Mouse (Mus musculus): Measurements from ENCODE around the gene Ddx46. TPM values are rescaled to one million over a fixed set of nuclear protein-coding genes. Genes with fewer than 3 reads are reported as not detected.
"Not testable (repeated sequence)": the region's sequence is repeated elsewhere in the genome, so short reads cannot be mapped to it uniquely, and the experiment has no call there.

Ddx46 gene
- polyA plus RNA-seq, 1 experiment from 2014 or later: 32.5 TPM

DNA sequence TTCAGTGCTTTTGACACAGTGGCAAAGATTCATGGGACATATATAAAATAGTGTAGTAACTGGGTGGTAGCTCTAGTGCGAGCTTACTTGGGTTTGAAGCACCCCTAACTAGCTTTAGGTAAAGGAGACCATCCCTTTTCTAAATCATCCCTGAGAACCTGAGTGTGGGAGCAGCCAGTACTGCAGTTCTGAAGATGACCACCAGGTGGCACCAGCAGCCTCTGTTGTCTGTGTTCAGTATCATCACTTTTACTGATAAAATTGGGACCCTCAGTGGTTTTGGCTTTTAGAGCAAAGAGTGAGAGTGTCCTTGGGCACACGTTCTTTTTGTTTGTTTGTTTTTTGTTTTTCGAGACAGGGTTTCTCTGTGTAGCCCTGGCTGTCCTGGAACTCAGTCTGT is 33.2 kb upstream of the Ddx46 start:
- 8% methylated on average over 3 of the region's 3 CpGs for WGBS
- no peak overlapping the region for H3K9ac ChIP-seq (ENCODE audit: low read length)
- ATAC-seq (ENCODE audit: insufficient read depth, low FRiP score): no peak
- no peak overlapping the region for H3K27ac ChIP-seq (ENCODE audit: low read length)
- no peak overlapping the region for H3K4me3 ChIP-seq (replicated peaks; ENCODE audit: low read length)
- no peaks in the 10 kb centered on the region for H3K27me3 ChIP-seq (ENCODE audit: control insufficient read depth, insufficient read depth, low read length)
- H3K36me3 ChIP-seq (ENCODE audit: control insufficient read depth, insufficient read depth, low read length): peaks cover 5% of the 10 kb centered on the region; the same call in 1 of the 2 replicates
- peaks cover 5% of the 10 kb centered on the region for H3K4me1 ChIP-seq (ENCODE audit: control insufficient read depth, insufficient read depth, low read length)
- H3K4me2 ChIP-seq (ENCODE audit: low read depth, low read length): no peak overlapping the region
- H3K9me3 ChIP-seq (replicated peaks; ENCODE audit: control insufficient read depth, low read length): no peaks in the 10 kb centered on the region

GRCm38 (mm10) chr13:55604606-55605005 is 30.2 kb upstream of the Ddx46 start:
- H3K9me3 ChIP-seq (replicated peaks; ENCODE audit: control insufficient read depth, low read length): no peaks in the 10 kb centered on the region
- 89% methylated on average over 3 of the region's 3 CpGs for WGBS
- ATAC-seq (ENCODE audit: insufficient read depth, low FRiP score): no peak
- no peak overlapping the region for H3K9ac ChIP-seq (ENCODE audit: low read length)
- H3K4me3 ChIP-seq (replicated peaks; ENCODE audit: low read length): no peak overlapping the region
- H3K36me3 ChIP-seq (ENCODE audit: control insufficient read depth, insufficient read depth, low read length): no peaks in the 10 kb centered on the region
- H3K4me1 ChIP-seq (ENCODE audit: control insufficient read depth, insufficient read depth, low read length): peaks cover 5% of the 10 kb centered on the region
- H3K27me3 ChIP-seq (ENCODE audit: control insufficient read depth, insufficient read depth, low read length): no peaks in the 10 kb centered on the region
- no peak overlapping the region for H3K4me2 ChIP-seq (ENCODE audit: low read depth, low read length)
- H3K27ac ChIP-seq (ENCODE audit: low read length): no peak overlapping the region

- ATAC-seq (ENCODE audit: insufficient read depth, low FRiP score): no peak
- no peaks in the 10 kb centered on the region; the same call in 1 of the 2 replicates for H3K36me3 ChIP-seq (ENCODE audit: control insufficient read depth, insufficient read depth, low read length)
These were observed 27.8 kb upstream of the Ddx46 start for GRCm38 (mm10) chr13:55606899-55607623.

GRCm38 (mm10) chr13:55607624-55608006 is 27.2 kb upstream of the Ddx46 start:
- ATAC-seq (ENCODE audit: insufficient read depth, low FRiP score): no peak

More at GRCm38 (mm10) chr13:55606899-55607623, 27.8 kb upstream of the Ddx46 start:
- H3K4me2 ChIP-seq (ENCODE audit: low read depth, low read length): no peak overlapping the region
- no peak overlapping the region for H3K27ac ChIP-seq (ENCODE audit: low read length)
- 69% methylated on average over 10 of the region's 10 CpGs for WGBS
- H3K9ac ChIP-seq (ENCODE audit: low read length): no peak overlapping the region
- H3K4me1 ChIP-seq (ENCODE audit: control insufficient read depth, insufficient read depth, low read length): no peaks in the 10 kb centered on the region
- no peaks in the 10 kb centered on the region for H3K9me3 ChIP-seq (replicated peaks; ENCODE audit: control insufficient read depth, low read length)
- H3K27me3 ChIP-seq (ENCODE audit: control insufficient read depth, insufficient read depth, low read length): no peaks in the 10 kb centered on the region
- H3K4me3 ChIP-seq (replicated peaks; ENCODE audit: low read length): no peak overlapping the region

GRCm38 (mm10) chr13:55611996-55612395 is 22.8 kb upstream of the Ddx46 start:
- Histone ChIP-seq H3K4me1 (ENCODE audit: control insufficient read depth, insufficient read depth, low read length) (no peaks in the 10 kb centered on the region), H3K27me3 (ENCODE audit: control insufficient read depth, insufficient read depth, low read length) (no peaks in the 10 kb centered on the region), H3K9ac (ENCODE audit: low read length) (no peak overlapping the region), H3K9me3 (replicated peaks; ENCODE audit: control insufficient read depth, low read length) (no peaks in the 10 kb centered on the region), H3K27ac (ENCODE audit: low read length) (no peak overlapping the region), H3K4me2 (ENCODE audit: low read depth, low read length) (no peak overlapping the region), H3K4me3 (replicated peaks; ENCODE audit: low read length) (no peak overlapping the region), H3K36me3 (ENCODE audit: control insufficient read depth, insufficient read depth, low read length) (no peaks in the 10 kb centered on the region; the same call in 1 of the 2 replicates)
- no peak for ATAC-seq (ENCODE audit: insufficient read depth, low FRiP score)
- WGBS: 91% methylated on average over 7 of the region's 7 CpGs

More at GRCm38 (mm10) chr13:55607624-55608006, 27.2 kb upstream of the Ddx46 start:
- Histone ChIP-seq H3K4me3 (replicated peaks; ENCODE audit: low read length) (no peak overlapping the region), H3K4me2 (ENCODE audit: low read depth, low read length) (no peak overlapping the region), H3K9ac (ENCODE audit: low read length) (no peak overlapping the region), H3K27me3 (ENCODE audit: control insufficient read depth, insufficient read depth, low read length) (no peaks in the 10 kb centered on the region), H3K4me1 (ENCODE audit: control insufficient read depth, insufficient read depth, low read length) (no peaks in the 10 kb centered on the region), H3K36me3 (ENCODE audit: control insufficient read depth, insufficient read depth, low read length) (no peaks in the 10 kb centered on the region; the same call in 1 of the 2 replicates), H3K9me3 (replicated peaks; ENCODE audit: control insufficient read depth, low read length) (no peaks in the 10 kb centered on the region), H3K27ac (ENCODE audit: low read length) (no peak overlapping the region)
- WGBS: 91% methylated on average over 2 of the region's 2 CpGs

GRCm38 (mm10) chr13:55613471-55613870 is 21.4 kb upstream of the Ddx46 start:
- Histone ChIP-seq H3K4me3 (replicated peaks; ENCODE audit: low read length) (no peak overlapping the region), H3K27me3 (ENCODE audit: control insufficient read depth, insufficient read depth, low read length) (no peaks in the 10 kb centered on the region), H3K27ac (ENCODE audit: low read length) (no peak overlapping the region), H3K9ac (ENCODE audit: low read length) (no peak overlapping the region), H3K9me3 (replicated peaks; ENCODE audit: control insufficient read depth, low read length) (no peaks in the 10 kb centered on the region), H3K36me3 (ENCODE audit: control insufficient read depth, insufficient read depth, low read length) (no peaks in the 10 kb centered on the region; the same call in 1 of the 2 replicates), H3K4me2 (ENCODE audit: low read depth, low read length) (no peak overlapping the region), H3K4me1 (ENCODE audit: control insufficient read depth, insufficient read depth, low read length) (no peaks in the 10 kb centered on the region)
- ATAC-seq (ENCODE audit: insufficient read depth, low FRiP score): no peak
- 33% methylated on average over 5 of the region's 5 CpGs for WGBS

DNA sequence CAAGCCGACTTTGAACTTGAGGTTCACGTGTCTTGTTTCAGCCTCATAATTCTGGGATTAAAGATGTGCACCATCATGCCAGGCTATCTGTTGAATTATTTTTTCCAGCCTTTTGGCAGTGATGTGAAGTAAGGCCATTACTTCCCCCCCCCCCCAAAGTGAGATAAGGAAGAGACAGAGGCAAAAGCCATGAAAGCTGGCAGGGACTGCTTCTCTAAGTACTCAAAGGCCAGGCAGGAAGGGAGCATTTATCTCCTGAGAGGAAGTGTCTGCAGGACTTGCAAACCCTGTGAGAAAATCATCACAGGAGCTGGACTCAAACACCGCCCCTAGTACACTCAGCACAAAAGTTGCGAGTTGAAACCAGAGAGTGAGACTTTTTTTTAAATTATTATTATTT is 15.5 kb upstream of the Ddx46 start:
- peaks cover 10% of the 10 kb centered on the region for H3K4me1 ChIP-seq (ENCODE audit: control insufficient read depth, insufficient read depth, low read length)
- ATAC-seq (ENCODE audit: insufficient read depth, low FRiP score): no peak
- H3K27ac ChIP-seq (ENCODE audit: low read length): no peak overlapping the region
- H3K9ac ChIP-seq (ENCODE audit: low read length): no peak overlapping the region
- no peaks in the 10 kb centered on the region for H3K27me3 ChIP-seq (ENCODE audit: control insufficient read depth, insufficient read depth, low read length)
- no peak overlapping the region for H3K4me3 ChIP-seq (replicated peaks; ENCODE audit: low read length)
- WGBS: 87% methylated on average over 4 of the region's 4 CpGs
- H3K36me3 ChIP-seq (ENCODE audit: control insufficient read depth, insufficient read depth, low read length): no peaks in the 10 kb centered on the region
- H3K4me2 ChIP-seq (ENCODE audit: low read depth, low read length): no peak overlapping the region
- no peaks in the 10 kb centered on the region for H3K9me3 ChIP-seq (replicated peaks; ENCODE audit: control insufficient read depth, low read length)

DNA sequence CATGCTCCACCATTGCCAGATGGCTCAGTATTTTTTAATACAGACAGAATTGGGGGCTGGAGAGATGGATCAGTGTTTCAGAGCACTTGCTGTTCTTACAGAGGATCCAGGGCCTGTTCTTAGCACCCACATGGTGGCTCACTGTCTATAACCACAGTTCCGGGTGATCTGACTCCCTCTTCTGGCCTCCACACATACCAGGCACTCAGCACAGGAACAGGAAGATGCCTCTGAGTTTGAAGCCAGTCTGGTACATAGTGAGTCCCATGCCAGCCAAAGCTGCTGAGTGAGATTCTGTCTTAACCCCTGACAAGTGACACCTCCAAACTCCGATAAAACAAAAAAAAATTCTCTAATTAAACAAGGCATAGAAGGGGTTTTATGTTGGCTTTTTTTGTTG is 14.6 kb upstream of the Ddx46 start:
- Histone ChIP-seq H3K4me2 (ENCODE audit: low read depth, low read length) (no peak overlapping the region), H3K27me3 (ENCODE audit: control insufficient read depth, insufficient read depth, low read length) (no peaks in the 10 kb centered on the region), H3K4me1 (ENCODE audit: control insufficient read depth, insufficient read depth, low read length) (peaks cover 10% of the 10 kb centered on the region), H3K9ac (ENCODE audit: low read length) (no peak overlapping the region), H3K27ac (ENCODE audit: low read length) (no peak overlapping the region), H3K36me3 (ENCODE audit: control insufficient read depth, insufficient read depth, low read length) (no peaks in the 10 kb centered on the region), H3K4me3 (replicated peaks; ENCODE audit: low read length) (no peak overlapping the region), H3K9me3 (replicated peaks; ENCODE audit: control insufficient read depth, low read length) (no peaks in the 10 kb centered on the region)
- 82% methylated on average over 2 of the region's 2 CpGs for WGBS
- ATAC-seq (ENCODE audit: insufficient read depth, low FRiP score): no peak

DNA sequence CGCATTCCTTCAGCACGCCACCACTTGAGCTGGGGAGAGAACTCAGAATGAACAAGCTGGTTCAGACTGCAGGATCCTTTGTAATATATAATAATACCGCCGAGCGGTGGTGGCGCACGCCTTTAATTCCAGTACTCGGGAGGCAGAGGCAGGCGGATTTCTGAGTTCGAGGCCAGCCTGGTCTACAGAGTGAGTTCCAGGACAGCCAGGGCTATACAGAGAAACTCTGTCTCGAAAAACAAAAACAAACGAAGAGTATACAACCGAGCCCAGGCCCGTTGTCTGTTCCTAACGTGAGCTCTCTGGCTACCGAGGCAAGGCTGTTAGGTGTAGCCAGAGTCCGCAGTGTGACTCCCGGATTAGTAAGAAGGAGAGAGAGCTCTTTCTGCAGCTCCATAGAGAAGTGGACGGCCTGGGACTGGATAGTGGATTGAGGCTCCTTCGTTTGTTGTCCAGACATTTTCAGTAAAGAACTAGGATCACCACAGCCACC is 12.6 kb upstream of the Ddx46 start:
- not testable (repeated sequence) for H3K27me3 ChIP-seq (ENCODE audit: control insufficient read depth, insufficient read depth, low read length); H3K9me3 ChIP-seq (replicated peaks; ENCODE audit: control insufficient read depth, low read length); H3K36me3 ChIP-seq (ENCODE audit: control insufficient read depth, insufficient read depth, low read length)
- ATAC-seq (ENCODE audit: insufficient read depth, low FRiP score): peak; percentile 39; the same call in 1 of the 2 replicates
- H3K9ac ChIP-seq (ENCODE audit: low read length): peak overlapping the region; percentile 89
- WGBS: 15% methylated on average over 20 of the region's 20 CpGs
- peak overlapping the region; percentile 63 for H3K4me2 ChIP-seq (ENCODE audit: low read depth, low read length)
- H3K4me3 ChIP-seq (replicated peaks; ENCODE audit: low read length): peak overlapping the region; percentile 86
- H3K4me1 ChIP-seq (ENCODE audit: control insufficient read depth, insufficient read depth, low read length): peaks cover 13% of the 10 kb centered on the region
- peak overlapping the region; percentile 90 for H3K27ac ChIP-seq (ENCODE audit: low read length)

Measured in stomach, embryonic 16.5 days (tissue).